Mouse (Mus musculus): ENCODE results near the gene Olah.
"Not testable (repeated sequence)": the region's sequence is repeated elsewhere in the genome, so short reads cannot be mapped to it uniquely, and the experiment has no call there.

The Olah gene

GRCm38 (mm10) chr2:3397110-3397509 lies at the start of gene Olah:
Gene Olah, minus strand, starts transcription at chr2:3397210.
- DNase-seq = not testable (repeated sequence)

DNA sequence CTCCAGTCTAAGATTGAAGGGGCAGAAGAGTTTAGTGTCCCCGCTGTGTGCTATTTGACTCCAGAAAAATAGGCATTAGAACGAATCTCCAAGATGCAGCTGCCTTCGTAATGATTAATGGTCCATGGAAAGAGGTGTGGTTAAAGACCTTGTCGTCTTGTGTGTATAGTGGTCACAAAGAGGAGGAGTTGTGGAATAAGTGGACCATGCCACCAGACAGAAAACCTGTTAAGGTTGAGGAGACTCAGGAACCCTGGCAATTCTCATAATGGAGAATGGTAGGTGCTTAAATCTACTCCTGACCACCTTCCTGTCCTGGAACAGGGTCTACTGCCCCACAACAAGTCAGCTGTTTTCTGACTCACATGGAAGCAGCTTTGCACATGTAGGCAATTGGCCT lies 49.0 kb upstream of the Olah start:
- no peak for DNase-seq

- peak; percentile 21 for DNase-seq
Measured at GRCm38 (mm10) chr2:3444206-3444605, 47.2 kb upstream of the Olah start.

DNA sequence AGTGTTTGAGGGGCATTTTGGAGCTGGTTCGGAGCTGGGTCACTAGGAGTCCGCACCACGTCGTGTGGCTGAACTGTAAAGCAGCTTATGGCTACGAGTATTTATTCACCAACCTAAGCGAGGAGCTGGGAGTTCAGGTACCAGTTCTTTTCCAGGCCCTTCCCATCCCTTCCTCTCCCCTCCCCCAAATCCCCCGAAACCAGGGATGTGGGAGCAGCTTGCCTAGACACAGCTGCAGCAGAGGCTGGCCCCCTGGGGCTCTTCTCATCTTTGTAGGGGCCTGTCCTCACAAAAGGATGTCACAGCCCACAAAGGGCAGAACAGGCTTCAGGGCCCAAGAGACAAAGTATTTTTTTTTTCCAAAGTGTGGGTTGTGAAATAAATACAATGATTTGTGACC lies 40.9 kb upstream of the Olah start:
- no peak for DNase-seq

GRCm38 (mm10) chr2:3435369-3436061 lies 38.5 kb upstream of the Olah start:
- DNase-seq = no peak

- no peak for DNase-seq
Measured at GRCm38 (mm10) chr2:3430956-3431355, 33.9 kb upstream of the Olah start.

DNA sequence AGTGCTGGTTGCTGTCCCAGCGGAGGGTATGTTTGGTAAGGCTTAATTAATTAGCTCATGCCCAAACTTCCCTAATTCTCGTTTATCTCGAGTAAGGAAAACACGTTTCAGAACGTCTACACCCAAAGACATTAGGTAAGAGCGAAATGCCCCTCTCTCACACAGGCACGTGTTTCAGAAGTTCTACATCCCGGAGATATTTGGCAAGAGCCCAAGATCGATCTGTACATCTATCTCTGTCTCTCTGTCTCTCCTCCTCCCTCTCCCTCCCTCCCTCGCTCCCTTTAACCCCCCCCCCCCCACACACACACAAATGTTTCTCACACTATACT lies 27.5 kb upstream of the Olah start:
- DNase-seq = no peak

- peak; percentile 85 for DNase-seq
Measured at GRCm38 (mm10) chr2:3423841-3424578, 27.0 kb upstream of the Olah start, which contains the start of gene Dclre1c. Gene Dclre1c, plus strand, starts transcription at chr2:3424131.

GRCm38 (mm10) chr2:3422548-3422947 lies 25.5 kb upstream of the Olah start, which contains the start of gene Meig1:
Gene Meig1, minus strand, starts transcription at chr2:3422648.
- no peak for DNase-seq

DNA sequence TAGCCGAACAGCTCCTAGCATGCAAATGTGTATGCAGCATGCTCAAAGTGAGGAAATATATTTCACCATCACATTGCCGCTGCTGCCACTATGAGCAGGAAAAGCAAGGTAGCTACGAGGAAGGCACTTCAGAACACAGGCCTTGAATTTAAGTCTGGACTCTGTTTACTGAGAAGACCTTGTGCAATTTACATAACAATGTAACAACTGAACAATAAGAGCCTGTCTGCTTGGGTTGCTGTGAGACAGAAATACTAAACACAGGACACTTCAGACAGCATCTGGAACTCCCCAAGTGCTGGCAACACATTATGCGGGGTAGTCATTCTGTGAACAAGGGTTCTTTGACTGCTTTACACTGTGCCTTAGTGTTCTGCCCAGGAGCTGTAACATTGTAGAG lies 23.1 kb upstream of the Olah start:
- DNase-seq = no peak

DNA sequence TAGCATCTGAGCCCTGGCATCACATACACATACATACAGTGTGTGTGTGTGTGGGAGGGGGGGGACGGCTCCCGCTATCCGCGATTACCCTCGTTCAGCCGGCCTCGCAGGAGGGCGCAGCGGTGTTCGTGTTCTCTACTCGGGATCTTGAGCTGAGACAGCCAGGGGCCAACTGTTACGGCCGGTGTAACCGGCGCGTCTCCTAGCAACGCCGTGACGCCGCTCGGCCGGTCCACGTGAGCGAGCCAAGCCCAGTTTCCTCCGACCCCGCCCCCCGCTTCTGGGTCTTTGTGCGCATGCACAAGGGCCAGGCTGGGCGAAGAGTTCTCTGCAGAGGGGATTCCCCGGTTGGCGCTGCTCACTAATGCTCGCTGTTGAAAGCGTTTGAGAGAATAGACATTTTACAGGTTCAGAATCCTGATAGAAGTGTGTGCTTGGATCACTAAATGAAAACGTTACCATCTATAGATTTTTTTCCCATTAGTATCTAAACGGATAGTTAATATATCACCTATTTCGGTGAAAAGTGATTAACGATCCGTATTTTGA lies 21.9 kb upstream of the Olah start:
- DNase-seq = peak; percentile 97

DNA sequence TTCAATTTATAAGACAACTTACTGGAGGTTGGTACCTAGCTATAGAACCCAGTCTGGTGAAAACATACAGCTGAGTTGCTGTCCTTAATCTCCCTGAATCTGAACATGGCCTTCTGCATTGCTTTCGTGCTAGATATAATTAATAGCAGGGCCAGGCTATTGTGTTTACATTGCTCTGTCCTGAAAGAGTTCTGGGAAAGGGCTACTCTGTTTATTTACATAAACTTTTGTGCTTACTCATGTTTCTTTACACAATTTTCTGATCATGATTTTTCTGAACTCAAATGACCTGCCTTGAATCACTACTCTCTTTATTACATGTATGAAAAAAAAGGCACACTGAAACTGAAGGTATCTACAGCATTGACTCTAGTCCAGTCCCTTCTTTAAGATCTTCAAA lies 18.7 kb upstream of the Olah start:
- no peak for DNase-seq

DNA sequence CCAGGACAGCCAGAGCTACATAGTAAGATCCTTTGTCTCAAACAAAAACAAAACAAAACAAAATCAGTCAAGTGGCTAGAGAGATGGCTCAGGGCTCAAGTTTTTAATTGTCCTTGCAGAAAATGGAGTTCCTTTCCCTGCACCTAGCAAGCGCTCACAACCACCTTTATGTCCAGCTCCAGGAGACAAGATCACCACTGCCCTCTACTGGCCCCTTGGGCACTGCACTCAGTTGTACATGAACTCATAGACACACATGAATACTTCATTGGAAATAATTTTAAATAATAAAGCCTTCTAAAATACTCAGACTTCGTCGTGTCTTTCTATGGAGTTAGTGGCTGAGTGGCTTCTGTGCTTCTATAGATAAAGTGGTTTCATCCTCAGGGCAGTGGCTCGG lies 17.2 kb upstream of the Olah start:
- peak; percentile 78 for DNase-seq

DNA sequence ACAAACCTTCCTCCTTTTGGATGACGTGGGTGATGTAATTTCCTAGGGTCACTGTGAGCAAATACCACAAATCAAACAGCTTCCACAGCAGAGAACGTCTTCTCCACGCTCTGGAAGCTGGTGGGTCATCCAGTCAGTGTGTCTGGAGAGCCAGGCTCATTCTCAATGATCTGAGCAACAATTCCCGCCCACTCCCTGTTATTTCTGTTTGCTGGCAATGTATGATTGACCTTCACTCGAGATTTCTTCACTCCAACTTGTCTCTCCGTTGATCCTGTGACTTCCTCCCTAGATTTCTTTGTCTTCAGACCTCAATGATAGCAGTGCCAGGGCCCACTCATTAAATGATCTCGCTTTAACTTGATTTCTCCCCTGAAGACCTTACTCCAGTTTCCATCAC lies 10.7 kb upstream of the Olah start:
- DNase-seq = no peak

- no peak for DNase-seq
Measured at GRCm38 (mm10) chr2:3405981-3406380, 9.0 kb upstream of the Olah start.

- no peak for DNase-seq
Measured at GRCm38 (mm10) chr2:3391945-3392344, 5.1 kb downstream of the Olah start.

DNA sequence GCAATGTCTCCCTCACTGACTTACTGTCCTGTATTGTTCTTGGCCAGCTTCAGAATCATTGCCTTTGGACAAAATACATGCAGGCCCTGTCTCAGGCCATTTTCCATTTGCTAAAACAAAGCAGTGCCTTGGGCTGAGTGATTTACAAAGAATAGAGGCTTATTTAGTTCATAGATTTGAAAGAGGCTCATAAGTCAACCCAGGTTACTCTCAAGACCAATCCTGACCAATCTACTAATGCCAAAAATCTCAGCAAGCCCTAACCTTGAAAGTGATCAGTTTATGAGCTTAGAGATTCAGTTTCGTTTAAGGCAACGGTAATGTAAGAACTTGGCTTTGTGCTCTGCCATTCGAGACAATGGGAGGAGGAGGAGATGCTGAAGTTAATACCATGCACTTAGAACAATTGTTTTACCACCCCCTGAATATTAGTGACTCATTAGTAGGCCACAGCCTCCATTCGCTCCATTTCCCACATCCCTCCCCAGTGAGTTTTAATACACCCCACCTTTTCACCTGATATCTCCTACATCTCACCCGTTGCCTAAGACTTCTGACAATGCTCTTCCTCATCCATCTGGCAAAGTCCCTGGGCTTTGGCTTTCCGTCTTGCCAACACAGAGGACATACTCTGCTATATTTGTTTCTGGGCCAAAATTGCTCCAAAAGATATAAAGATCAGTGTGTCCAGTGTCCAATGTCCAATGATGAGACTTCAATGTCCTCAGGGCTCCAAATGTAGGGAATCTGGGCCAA lies 9.7 kb downstream of the Olah start:
- DNase-seq = no peak

- DNase-seq = no peak
Measured at GRCm38 (mm10) chr2:3365127-3365526, 31.9 kb downstream of the Olah start.

- no peak for DNase-seq
Measured at GRCm38 (mm10) chr2:3361067-3361466, 35.9 kb downstream of the Olah start.

DNA sequence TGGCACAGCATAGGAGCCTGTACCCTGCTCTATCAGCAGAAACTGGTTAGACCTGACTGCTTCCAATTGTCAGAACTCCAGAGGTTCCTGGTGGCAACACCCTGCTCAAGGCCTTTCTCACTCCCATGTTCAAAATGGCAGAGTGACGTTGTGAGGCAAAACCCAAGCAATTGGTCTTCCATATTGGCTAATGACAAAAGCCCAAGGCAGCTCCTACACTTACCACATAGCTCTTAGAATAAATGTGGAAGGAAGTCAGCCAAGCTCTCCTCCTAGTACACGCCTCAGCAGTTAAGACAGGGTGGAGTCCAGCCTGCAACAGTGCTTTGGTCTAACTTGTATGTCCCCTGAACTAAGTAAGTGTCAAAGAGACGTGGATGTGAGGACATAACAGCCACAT lies 39.1 kb downstream of the Olah start:
- no peak for DNase-seq

DNA sequence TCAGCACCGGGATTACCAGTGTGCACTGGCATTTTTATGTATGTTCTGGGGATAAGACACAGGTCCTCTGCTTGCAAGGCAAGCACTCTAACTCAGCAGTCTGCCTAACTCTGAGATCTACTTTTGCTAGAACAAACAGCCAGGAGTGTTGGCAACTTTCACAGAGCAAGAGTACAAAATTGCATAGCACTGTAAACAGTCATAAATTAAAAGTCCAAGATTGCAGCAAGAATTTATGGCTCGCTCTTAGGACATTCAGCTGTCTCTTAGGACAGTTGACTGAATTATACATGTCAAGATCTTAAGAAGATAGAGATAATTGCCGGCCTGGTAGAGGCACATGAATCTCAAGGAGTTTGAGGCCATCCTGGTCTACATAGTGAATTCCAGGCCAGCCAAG lies 40.7 kb downstream of the Olah start:
- DNase-seq = no peak

DNA sequence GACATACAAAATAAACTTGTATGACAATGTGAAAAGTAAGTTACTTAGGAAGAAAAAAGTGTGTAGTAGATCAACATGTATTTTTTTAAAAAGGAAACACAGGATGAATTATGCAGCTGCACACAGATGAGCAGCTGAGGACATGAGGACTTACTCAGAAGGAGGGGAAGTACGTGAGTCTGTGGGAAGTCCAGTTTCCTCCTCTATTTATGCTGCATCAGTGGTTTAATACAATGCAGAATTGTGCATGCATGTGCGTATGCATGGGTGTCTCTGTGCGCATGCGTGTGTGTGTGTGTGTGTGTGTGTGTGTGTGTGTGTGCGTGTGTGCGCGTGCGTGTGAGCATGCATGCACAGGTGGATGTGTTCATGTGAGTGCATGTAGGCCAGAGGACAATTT lies 41.2 kb downstream of the Olah start:
- DNase-seq = no peak

GRCm38 (mm10) chr2:3353160-3353559 lies 43.9 kb downstream of the Olah start:
- no peak for DNase-seq

DNA sequence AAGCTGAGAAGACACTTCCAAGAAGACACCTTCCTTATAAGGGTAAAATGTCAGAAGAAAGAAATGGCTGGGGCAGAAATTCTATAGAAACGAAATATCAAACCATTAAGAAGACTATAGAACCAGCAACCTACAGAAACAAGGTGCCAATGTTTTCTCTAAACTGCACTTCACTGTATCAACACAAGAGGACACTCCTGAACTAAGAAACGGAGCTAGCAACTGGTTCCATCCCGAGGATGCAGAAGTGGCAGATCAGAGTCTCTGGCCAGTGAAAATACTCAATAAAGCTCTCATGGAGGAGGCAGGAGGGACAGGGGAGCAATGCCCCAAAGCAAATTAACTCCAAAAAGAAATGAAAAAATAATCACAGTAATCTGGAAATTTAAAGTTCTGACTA lies 48.1 kb downstream of the Olah start:
- no peak for DNase-seq
